Mouse (Mus musculus) neural tube, embryonic 15.5 days (tissue): ENCODE data around the gene Dennd1a. TPM values are rescaled to one million over a fixed set of nuclear protein-coding genes. Genes with fewer than 3 reads are reported as not detected.

Experiments
- ATAC-seq: fragments of 200-750 bp; cut with Nextera tagmentation; 2 replicates; pipeline ENCODE4 v1.8.0; 2017; ENCODE audit warnings: mild to moderate bottlenecking, moderate TSS enrichment, moderate library complexity; ENCODE audit not compliant: low FRiP score
- H3K27ac ChIP-seq: fragments of 300-500 bp; sonication (generic); replicated peaks from 2 replicates; pipeline ENCODE4 v1.5.1; 2015; ENCODE audit warnings: mild to moderate bottlenecking, inconsistent platforms
- H3K27me3 ChIP-seq: fragments of 300-500 bp; sonication (generic); replicated peaks from 2 replicates; pipeline ENCODE4 v1.6.1; 2015; ENCODE audit warnings: inconsistent platforms
- H3K36me3 ChIP-seq: fragments of 300-500 bp; sonication (generic); 2 replicates; pipeline ENCODE4 v1.6.1; 2015; ENCODE audit warnings: inconsistent platforms
- H3K4me1 ChIP-seq: fragments of 300-500 bp; sonication (generic); 2 replicates; pipeline ENCODE4 v1.6.1; 2015; ENCODE audit warnings: inconsistent platforms
- H3K4me2 ChIP-seq: fragments of 300-500 bp; sonication (generic); 2 replicates; pipeline ENCODE4 v1.6.1; 2015; ENCODE audit warnings: inconsistent platforms, mild to moderate bottlenecking, moderate library complexity
- H3K4me3 ChIP-seq: fragments of 300-500 bp; sonication (generic); replicated peaks from 2 replicates; pipeline ENCODE4 v1.5.1; 2015; ENCODE audit warnings: mild to moderate bottlenecking, inconsistent platforms
- H3K9ac ChIP-seq: fragments of 300-500 bp; sonication (generic); replicated peaks from 2 replicates; pipeline ENCODE4 v1.6.1; 2015; ENCODE audit warnings: mild to moderate bottlenecking, inconsistent platforms
- H3K9me3 ChIP-seq: fragments of 300-500 bp; sonication (generic); replicated peaks from 2 replicates; pipeline ENCODE4 v1.6.1; 2016; ENCODE audit warnings: inconsistent platforms
- WGBS: fragments of 180-500 bp; shearing (Covaris S2); methylation state at CpG from one replicate; pipeline ENCODE4 v1.1.7; 2015; ENCODE audit warnings: mixed read lengths; 5-methylcytosine and 5-hydroxymethylcytosine counted together
- polyA plus RNA-seq: library from polyadenylated mRNA; unstranded; fragments of >200 nt; fragmentation: Nextera tagmentation; extraction: Ambion mirVana; gene quantifications from 2 replicates; pipeline ENCODE4 v1.2.1, GENCODE M21; 2015

Dennd1a gene
- polyA plus RNA-seq, 1 experiment from 2014 or later = 17.0 TPM

DNA sequence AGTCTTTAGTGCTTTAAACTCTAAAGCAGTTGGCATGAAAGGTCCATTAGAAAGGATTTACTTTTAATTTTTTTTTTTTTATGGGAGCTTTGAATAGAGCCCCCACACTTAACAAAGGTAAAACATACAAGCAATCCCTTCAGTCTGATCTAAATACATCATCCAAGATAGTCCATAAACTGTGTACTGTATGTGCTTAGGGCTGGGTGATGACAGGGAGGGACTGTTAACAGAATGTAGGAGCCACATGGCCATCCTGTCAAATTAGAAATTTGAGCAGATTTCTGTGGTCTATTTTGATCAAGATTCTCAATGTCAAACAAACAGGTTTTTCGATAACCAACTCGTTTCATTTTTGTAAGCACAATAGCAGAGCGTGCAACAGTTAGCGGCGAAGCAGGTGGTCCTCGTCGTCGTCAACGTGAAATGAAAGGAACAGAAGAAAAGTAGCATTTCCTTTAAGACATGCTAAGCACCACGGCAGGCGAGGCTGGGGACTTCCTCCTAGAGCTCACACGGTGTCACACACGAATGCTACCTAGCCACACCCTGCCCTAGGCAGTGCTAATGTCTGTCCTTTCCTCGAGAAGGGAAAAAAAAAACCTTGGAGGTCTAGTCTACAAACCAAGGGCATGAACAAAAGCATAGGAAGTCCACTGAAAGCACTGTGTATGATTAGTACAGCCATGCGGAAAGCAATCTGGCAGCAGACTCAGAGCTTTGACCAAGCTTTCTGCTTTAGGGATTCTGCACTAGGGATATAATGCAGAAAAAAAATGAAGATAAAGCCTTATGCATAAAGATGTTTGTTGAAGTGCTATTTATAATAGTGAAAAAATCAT lies 305.4 kb downstream of the Dennd1a start:
- Histone ChIP-seq H3K4me2 (no peak overlapping the region), H3K27me3 (no peaks in the 10 kb centered on the region), H3K4me3 (no peak overlapping the region), H3K9me3 (no peaks in the 10 kb centered on the region), H3K9ac (no peak overlapping the region), H3K36me3 (no peaks in the 10 kb centered on the region), H3K4me1 (peaks cover 3% of the 10 kb centered on the region; the same call in 1 of the 2 replicates), H3K27ac (no peak overlapping the region)
- WGBS = 76% methylated on average over 15 of the region's 15 CpGs
- ATAC-seq = no peak

DNA sequence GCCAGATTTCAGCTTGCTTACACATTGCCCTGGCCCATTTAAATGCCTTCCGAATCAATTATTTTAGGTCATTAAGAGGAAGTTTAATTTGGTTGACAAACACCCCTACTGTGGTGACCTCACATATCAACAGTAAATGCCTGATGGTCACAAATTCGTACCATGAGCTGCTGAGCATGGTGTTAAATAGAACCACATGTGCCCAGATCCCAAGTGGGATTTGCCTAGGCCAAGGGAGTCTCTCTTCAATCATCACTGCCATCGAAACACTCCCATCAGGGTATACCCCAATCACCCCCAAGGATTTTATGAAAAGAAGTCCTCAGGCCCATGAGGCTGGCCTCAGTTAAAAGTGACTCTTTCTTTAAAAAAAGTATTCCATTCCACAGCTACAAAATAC lies 313.0 kb downstream of the Dennd1a start:
- H3K4me2 ChIP-seq = no peak overlapping the region
- H3K27me3 ChIP-seq = no peaks in the 10 kb centered on the region
- H3K9me3 ChIP-seq = no peaks in the 10 kb centered on the region
- 75% methylated on average over 3 of the region's 3 CpGs for WGBS
- ATAC-seq = no peak
- no peak overlapping the region for H3K9ac ChIP-seq
- H3K4me3 ChIP-seq = no peak overlapping the region
- no peak overlapping the region for H3K27ac ChIP-seq
- H3K36me3 ChIP-seq = no peaks in the 10 kb centered on the region
- H3K4me1 ChIP-seq = no peaks in the 10 kb centered on the region; the same call in 1 of the 2 replicates

DNA sequence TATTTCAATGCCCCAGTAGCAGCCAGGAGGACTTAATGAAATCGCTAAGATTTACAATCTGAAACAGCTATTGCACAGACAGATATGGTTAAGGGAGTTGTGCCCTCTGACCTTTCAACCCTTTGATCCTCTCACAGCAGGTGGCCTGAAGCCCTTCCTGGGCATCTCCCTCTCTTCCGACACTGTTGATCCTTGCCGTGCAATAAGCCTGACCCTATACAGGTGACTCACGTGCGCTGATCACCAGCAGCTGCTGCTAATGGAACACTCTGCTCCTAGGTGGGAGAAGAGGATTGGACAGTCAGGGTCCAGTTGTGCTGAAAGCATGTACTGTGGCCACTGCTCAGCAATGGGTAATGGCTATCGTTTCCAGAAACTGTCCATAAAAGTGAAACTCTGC lies 314.6 kb downstream of the Dennd1a start:
- Histone ChIP-seq H3K27ac (no peak overlapping the region), H3K27me3 (no peaks in the 10 kb centered on the region), H3K4me1 (no peaks in the 10 kb centered on the region; the same call in 1 of the 2 replicates), H3K4me3 (no peak overlapping the region), H3K9me3 (no peaks in the 10 kb centered on the region), H3K36me3 (no peaks in the 10 kb centered on the region), H3K4me2 (no peak overlapping the region), H3K9ac (no peak overlapping the region)
- WGBS = 50% methylated on average over 6 of the region's 6 CpGs
- ATAC-seq = no peak

DNA sequence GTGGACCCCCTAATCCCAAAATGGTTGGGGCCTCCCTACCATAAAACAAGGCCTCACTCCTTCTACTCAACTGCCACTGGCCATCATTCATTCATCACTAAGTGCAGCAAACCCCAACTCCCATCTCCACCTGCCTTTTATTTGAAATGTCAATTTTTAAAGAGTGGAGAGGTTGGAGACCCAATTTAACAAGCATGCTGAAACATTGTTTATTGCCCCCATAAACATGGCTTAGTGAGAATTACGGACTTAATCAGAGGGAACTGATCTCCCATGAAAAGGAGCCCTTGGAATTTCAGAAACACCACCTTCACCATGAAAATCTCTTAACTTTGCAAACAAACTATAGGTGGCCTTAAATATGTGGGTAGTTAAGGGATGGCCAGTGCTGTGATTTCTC lies 315.5 kb downstream of the Dennd1a start:
- no peak overlapping the region for H3K9ac ChIP-seq
- no peak overlapping the region for H3K4me2 ChIP-seq
- H3K9me3 ChIP-seq = no peaks in the 10 kb centered on the region
- H3K4me1 ChIP-seq = no peaks in the 10 kb centered on the region; the same call in 1 of the 2 replicates
- H3K27ac ChIP-seq = no peak overlapping the region
- H3K4me3 ChIP-seq = no peak overlapping the region
- H3K36me3 ChIP-seq = no peaks in the 10 kb centered on the region
- no peaks in the 10 kb centered on the region for H3K27me3 ChIP-seq
- WGBS = 54% methylated on average over 1 of the region's 1 CpGs
- no peak for ATAC-seq

DNA sequence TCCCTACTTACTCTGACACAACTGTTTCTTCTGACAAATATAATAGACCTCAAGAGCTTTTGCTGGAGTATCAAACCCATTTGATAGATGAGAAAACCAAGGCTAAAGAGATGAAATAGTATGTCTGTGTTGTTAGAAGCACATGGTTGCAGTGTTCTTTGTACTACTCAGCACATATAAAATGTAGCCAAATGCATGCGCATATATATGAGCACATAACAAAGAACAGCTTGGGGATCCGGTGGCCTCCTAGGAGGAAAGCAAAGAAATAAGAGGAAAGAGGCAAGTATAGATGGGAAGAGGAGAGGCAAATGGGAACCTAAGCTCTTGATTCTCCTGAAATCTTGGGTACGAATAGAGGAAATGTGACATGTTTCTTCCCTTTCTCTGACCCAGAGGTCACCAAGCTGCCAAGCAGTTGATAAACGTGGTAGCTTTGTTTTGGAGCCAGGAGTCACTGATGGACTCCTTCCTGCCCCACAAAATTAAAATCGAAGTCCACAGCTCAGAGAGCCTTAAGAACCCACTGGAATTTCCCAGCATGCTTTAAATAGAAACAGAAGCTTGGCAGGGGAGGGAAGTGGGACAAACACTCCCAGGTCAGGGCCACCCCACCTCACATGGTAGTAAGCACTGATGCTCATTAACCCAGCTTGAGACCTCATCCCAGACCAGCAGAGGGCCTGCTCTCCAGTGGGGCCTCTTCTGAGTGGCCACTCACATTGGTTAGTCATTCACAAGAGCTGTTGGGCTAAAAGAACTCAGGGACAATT lies 317.3 kb downstream of the Dennd1a start:
- Histone ChIP-seq H3K27me3 (no peaks in the 10 kb centered on the region), H3K4me2 (no peak overlapping the region), H3K27ac (no peak overlapping the region), H3K36me3 (no peaks in the 10 kb centered on the region), H3K9ac (no peak overlapping the region), H3K4me3 (no peak overlapping the region), H3K9me3 (no peaks in the 10 kb centered on the region), H3K4me1 (no peaks in the 10 kb centered on the region; the same call in 1 of the 2 replicates)
- 41% methylated on average over 5 of the region's 5 CpGs for WGBS
- peak; percentile 50; the same call in 1 of the 2 replicates for ATAC-seq

DNA sequence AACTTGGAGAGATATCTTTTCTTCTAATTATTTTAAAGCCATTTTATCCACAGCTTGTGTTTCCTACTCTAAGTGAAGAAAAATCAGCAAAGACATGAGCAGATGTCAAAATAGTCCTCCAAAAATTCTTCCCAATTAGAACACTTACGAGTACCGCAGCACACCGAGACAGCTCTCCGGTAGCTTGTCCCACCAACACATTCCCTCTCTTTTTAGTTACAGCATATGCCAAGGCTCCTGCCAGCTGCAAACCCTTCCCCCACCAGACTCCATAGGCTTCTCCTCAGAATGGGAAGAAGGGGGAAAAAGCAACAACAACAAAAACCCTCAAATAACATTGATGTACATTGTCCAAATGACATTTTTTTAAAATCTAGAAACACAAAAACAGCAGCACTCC lies 322.7 kb downstream of the Dennd1a start:
- Histone ChIP-seq H3K9ac (no peak overlapping the region), H3K4me3 (no peak overlapping the region), H3K27ac (no peak overlapping the region), H3K4me2 (no peak overlapping the region), H3K4me1 (no peaks in the 10 kb centered on the region), H3K27me3 (no peaks in the 10 kb centered on the region), H3K36me3 (no peaks in the 10 kb centered on the region), H3K9me3 (no peaks in the 10 kb centered on the region)
- WGBS = 84% methylated on average over 4 of the region's 4 CpGs
- ATAC-seq = no peak

DNA sequence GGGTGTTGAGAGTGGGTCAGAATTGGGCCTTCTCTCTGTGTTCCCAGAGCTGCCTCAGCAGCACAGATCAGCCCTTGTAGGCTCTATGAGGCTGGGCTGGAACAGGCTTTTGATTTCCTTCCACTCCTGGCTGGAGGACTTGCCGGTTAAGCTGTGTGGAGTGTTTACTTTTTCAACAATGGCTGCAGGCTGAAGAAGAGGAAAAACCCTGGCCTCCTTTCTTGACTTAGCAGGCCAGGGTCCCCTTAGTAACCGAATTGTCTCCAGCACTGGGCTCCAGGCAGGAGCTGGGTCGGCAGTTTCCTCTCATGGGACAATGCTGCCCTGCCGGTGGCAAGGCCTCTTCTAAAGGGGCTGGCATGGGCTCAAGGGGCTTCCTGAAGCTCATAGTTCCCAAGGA lies 323.8 kb downstream of the Dennd1a start:
- peak; percentile 28; the same call in 1 of the 2 replicates for ATAC-seq
- Histone ChIP-seq H3K27ac (no peak overlapping the region), H3K9me3 (no peaks in the 10 kb centered on the region), H3K4me1 (no peaks in the 10 kb centered on the region), H3K36me3 (no peaks in the 10 kb centered on the region), H3K4me3 (no peak overlapping the region), H3K27me3 (no peaks in the 10 kb centered on the region), H3K4me2 (no peak overlapping the region), H3K9ac (no peak overlapping the region)
- 41% methylated on average over 4 of the region's 4 CpGs for WGBS

DNA sequence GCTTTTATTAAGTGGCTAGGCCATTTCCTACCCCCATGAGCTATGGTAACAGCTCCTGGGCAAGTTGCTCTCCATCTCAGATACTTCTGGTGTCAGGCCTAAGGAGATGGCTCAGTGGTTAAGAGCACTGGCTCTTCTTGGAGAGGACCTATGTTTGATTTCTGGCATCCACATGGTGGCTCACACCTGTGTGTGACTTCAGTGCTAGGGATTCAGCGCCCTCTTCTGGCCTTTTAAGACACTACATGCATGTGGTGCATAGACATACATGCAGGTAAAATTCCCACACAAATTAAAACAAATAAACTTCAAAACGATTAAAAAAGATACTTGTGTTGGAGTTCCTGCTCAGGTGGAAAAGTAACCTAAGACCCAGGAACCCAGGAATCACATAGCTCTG lies 338.8 kb downstream of the Dennd1a start:
- no peaks in the 10 kb centered on the region for H3K36me3 ChIP-seq
- H3K4me1 ChIP-seq = peaks cover 10% of the 10 kb centered on the region
- H3K9ac ChIP-seq = no peak overlapping the region
- H3K27ac ChIP-seq = no peak overlapping the region
- no peaks in the 10 kb centered on the region for H3K27me3 ChIP-seq
- 26% methylated on average over 2 of the region's 2 CpGs for whole genome bisulfite sequencing
- ATAC-seq = no peak
- no peak overlapping the region for H3K4me2 ChIP-seq
- no peaks in the 10 kb centered on the region for H3K9me3 ChIP-seq
- H3K4me3 ChIP-seq = no peak overlapping the region

DNA sequence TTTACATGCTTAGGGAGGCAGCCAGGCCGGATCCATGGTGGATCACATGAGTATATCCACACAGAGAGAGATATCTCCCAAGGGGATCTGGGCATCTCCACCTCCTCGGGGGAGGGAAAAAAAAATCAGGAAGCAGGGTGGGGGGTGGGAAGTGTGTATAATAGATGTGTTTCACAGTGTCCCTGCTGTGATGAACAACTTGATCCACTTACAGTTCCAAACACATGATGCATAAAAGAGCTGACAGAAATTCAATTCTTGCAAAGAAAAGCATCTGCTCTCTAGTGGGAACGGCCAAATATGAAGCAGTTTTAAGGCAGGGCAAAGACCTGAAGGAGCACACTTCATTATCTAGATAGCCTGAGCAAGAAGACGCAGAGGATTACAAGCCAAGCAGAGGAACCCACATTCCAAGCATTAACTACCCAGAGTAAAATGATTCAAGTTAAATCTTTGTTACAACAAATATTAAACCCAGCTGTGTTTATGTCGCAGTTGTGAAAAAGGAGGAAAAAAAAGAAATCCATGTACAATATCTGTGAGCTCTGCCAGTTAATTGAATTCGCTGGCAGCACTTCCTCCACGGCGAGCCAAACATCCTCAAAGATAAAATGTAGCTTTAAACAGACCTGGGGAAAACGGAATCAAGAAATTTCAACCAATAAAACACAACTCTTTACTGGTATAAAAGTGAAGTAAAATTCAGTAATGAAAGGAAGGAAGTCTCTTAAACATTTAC lies 341.4 kb downstream of the Dennd1a start:
- no peaks in the 10 kb centered on the region for H3K36me3 ChIP-seq
- H3K9me3 ChIP-seq = no peaks in the 10 kb centered on the region
- H3K4me3 ChIP-seq = no peak overlapping the region
- ATAC-seq = no peak
- H3K9ac ChIP-seq = no peak overlapping the region
- WGBS = 51% methylated on average over 9 of the region's 9 CpGs
- no peaks in the 10 kb centered on the region for H3K27me3 ChIP-seq
- no peak overlapping the region for H3K4me2 ChIP-seq
- peaks cover 10% of the 10 kb centered on the region for H3K4me1 ChIP-seq
- H3K27ac ChIP-seq = 0 out of 2 replicates have a peak overlapping the region, but pooled peaks have one; percentile 1

DNA sequence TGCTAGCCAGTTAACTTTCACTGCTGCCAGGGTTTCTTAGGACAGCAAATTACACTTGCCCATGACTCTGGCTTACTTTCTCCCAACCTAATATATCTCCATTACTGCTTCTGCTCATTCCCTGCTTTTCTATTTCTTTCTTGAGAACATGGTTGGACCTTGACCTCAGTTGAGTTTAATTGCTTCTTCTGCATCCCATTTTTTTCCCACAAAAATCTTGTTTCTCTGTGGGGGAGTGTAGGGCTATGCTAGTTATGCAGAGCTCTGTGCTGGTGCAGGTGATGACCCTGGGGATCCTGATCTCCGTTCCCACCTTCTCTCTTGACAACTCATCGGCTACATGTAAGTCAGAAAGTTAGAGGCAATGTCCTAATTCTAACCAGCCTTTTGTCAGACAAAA lies 344.3 kb downstream of the Dennd1a start:
- no peak for ATAC-seq
- no peaks in the 10 kb centered on the region for H3K27me3 ChIP-seq
- no peak overlapping the region for H3K4me2 ChIP-seq
- no peaks in the 10 kb centered on the region for H3K9me3 ChIP-seq
- peaks cover 10% of the 10 kb centered on the region for H3K4me1 ChIP-seq
- H3K36me3 ChIP-seq = no peaks in the 10 kb centered on the region
- H3K4me3 ChIP-seq = no peak overlapping the region
- no peak overlapping the region for H3K9ac ChIP-seq
- 94% methylated on average over 2 of the region's 2 CpGs for WGBS
- no peak overlapping the region for H3K27ac ChIP-seq

DNA sequence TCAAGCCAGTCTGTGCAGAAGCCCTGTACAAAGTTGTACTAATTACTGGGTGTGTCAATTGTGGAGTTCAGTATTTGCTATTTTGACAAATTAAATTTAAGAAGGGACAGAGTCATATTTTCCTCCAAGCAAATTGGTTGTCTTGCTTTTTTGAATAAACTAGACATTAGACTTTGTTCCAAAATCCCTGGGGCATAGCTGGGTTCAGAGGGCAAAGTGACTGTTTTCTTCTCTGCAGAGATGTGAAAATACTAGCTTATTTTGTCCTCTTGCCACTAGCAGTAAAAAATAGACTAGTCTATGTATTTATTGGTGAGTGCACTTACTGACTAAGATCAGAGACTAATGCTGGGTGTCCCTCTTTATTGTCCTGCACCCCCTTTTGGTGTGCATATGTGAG lies 345.4 kb downstream of the Dennd1a start:
- Histone ChIP-seq H3K4me2 (no peak overlapping the region), H3K9me3 (no peaks in the 10 kb centered on the region), H3K27ac (no peak overlapping the region), H3K9ac (no peak overlapping the region), H3K36me3 (no peaks in the 10 kb centered on the region), H3K27me3 (no peaks in the 10 kb centered on the region), H3K4me1 (peaks cover 10% of the 10 kb centered on the region), H3K4me3 (no peak overlapping the region)
- no peak for ATAC-seq
